Comparison of ENCODE assay signal across 9 mouse cellular contexts in genomic region chr19:56342006-56342405, GRCm38 (mm10). TPM values are rescaled to one million over a fixed set of nuclear protein-coding genes. Genes with fewer than 3 reads are reported as not detected.
DNase-seq lines count a peak whose midpoint lies in the region; ATAC-seq lines count a peak whose summit lies in the region.
"Had no signal": no experiment of that assay in that cellular context is flagged by ENCODE, and none has a peak within 500 bp of the region (broad histone marks: within the 10 kb centered on the region; RNA-seq: fewer than 3 reads in every experiment).

No protein-coding gene starts in this region.

- no peaks in the 10 kb centered on the region for H3K9me3 ChIP-seq in forebrain, embryonic 16.5 days (ENCODE audit: control insufficient read depth, low read length)
- no peaks in the 10 kb centered on the region for H3K9me3 ChIP-seq in forebrain, embryonic 10.5 days
- H3K9me3 ChIP-seq: limb, embryonic 15.5 days had no signal

- peaks cover 19% of the 10 kb centered on the region for H3K4me1 ChIP-seq in forebrain, embryonic 16.5 days (replicated peaks; ENCODE audit: control insufficient read depth, insufficient read depth, low read length)
- peaks cover 40% of the 10 kb centered on the region for H3K4me1 ChIP-seq in forebrain, embryonic 10.5 days

- no peaks in the 10 kb centered on the region for H3K27me3 ChIP-seq in forebrain, embryonic 16.5 days (replicated peaks; ENCODE audit: control insufficient read depth, insufficient read depth, low read length)
- H3K27me3 ChIP-seq in forebrain, embryonic 10.5 days (ENCODE audit: poor library complexity, severe bottlenecking): peaks cover 51% of the 10 kb centered on the region

- H3K4me3 ChIP-seq in forebrain, embryonic 16.5 days (replicated peaks; ENCODE audit: low read length): no peak overlapping the region
- no peak overlapping the region for H3K4me3 ChIP-seq in forebrain, embryonic 10.5 days
- H3K4me3 ChIP-seq: limb, embryonic 15.5 days had no signal

- ATAC-seq in forebrain, embryonic 16.5 days: 0 out of 2 replicates have a peak, but pooled peaks have one; percentile 13
- ATAC-seq in megakaryocyte progenitor cell, adult 5-6 weeks (replicated peaks; ENCODE audit: poor library complexity): no peak

- no peak overlapping the region for H3K9ac ChIP-seq in forebrain, embryonic 16.5 days (replicated peaks; ENCODE audit: low read depth, low read length)
- H3K9ac ChIP-seq: limb, embryonic 15.5 days had no signal

- intact Hi-C loops in heart, postnatal 25 days (cut with DNase I): no loop called here

- WGBS in forebrain, embryonic 16.5 days: 47% methylated on average over 8 of the region's 8 CpGs
- WGBS in forebrain, embryonic 10.5 days: 91% methylated on average over 8 of the region's 8 CpGs

- no peaks in the 10 kb centered on the region for H3K36me3 ChIP-seq in forebrain, embryonic 16.5 days (ENCODE audit: control insufficient read depth, insufficient read depth)
- no peaks in the 10 kb centered on the region for H3K36me3 ChIP-seq in forebrain, embryonic 10.5 days (replicated peaks)
- H3K36me3 ChIP-seq: limb, embryonic 15.5 days had no signal

- no peak for DNase-seq in forebrain, embryonic 10.5 days (ENCODE audit: extremely low spot score, low spot score)
- DNase-seq in right cerebral cortex, postnatal 4 days: peak; percentile 42
- no peak for DNase-seq in right cerebral cortex, postnatal 14 days
- peak; percentile 33 for DNase-seq in heart, postnatal 25 days (ENCODE audit: low spot score)
- no peak for DNase-seq in T-cell, adult 2 months (ENCODE audit: low spot score)
- DNase-seq in layer of hippocampus, postnatal 25 days (ENCODE audit: extremely low spot score in 1 of 2, low spot score in 1 of 2): no peak

- no peak overlapping the region for H3K27ac ChIP-seq in forebrain, embryonic 16.5 days (ENCODE audit: low read length)
- no peak overlapping the region for H3K27ac ChIP-seq in forebrain, embryonic 10.5 days
- H3K27ac ChIP-seq: limb, embryonic 15.5 days had no signal

- no peak overlapping the region for H3K4me2 ChIP-seq in forebrain, embryonic 16.5 days (ENCODE audit: low read length)
- H3K4me2 ChIP-seq: limb, embryonic 15.5 days had no signal

RNA-seq across cellular contexts. Expression of gene Nrap, which starts 47.8 kb away (rescaled TPM):
- 0.22 and 0.27 TPM in 2 replicates for polyA plus RNA-seq in forebrain, embryonic 16.5 days (2015; fragmentation: Nextera tagmentation; extraction: Ambion mirVana)
- 0.10 and 0.15 TPM in 2 replicates for polyA plus RNA-seq in forebrain, embryonic 10.5 days (2016; fragmentation: Nextera tagmentation; extraction: Ambion mirVana)
- total RNA-seq in heart, postnatal 25 days (2021): 100 to 1,000 TPM; 314 to 343 TPM
- total RNA-seq in megakaryocyte progenitor cell, adult 5-6 weeks (2015): 0.39 TPM in 1 of 2 replicates, not detected in the other
- total RNA-seq in megakaryocyte progenitor cell, adult 5-6 weeks (2017): 0.46 and 1.6 TPM in 2 replicates
- under 1 TPM; 0.07 to 0.09 TPM for total RNA-seq in layer of hippocampus, postnatal 25 days (2021)

RNA-seq across cellular contexts. Expression of gene Casp7, which starts 54.9 kb away (rescaled TPM):
- polyA plus RNA-seq in forebrain, embryonic 16.5 days (2015; fragmentation: Nextera tagmentation; extraction: Ambion mirVana): 15.1 and 17.2 TPM in 2 replicates
- polyA plus RNA-seq in forebrain, embryonic 10.5 days (2016; fragmentation: Nextera tagmentation; extraction: Ambion mirVana): 15.8 and 16.2 TPM in 2 replicates
- total RNA-seq in heart, postnatal 25 days (2021): 10 to 100 TPM; 12.6 to 15.6 TPM
- total RNA-seq in megakaryocyte progenitor cell, adult 5-6 weeks (2015): 65.7 and 71.0 TPM in 2 replicates
- 48.4 and 53.7 TPM in 2 replicates for total RNA-seq in megakaryocyte progenitor cell, adult 5-6 weeks (2017)
- total RNA-seq in layer of hippocampus, postnatal 25 days (2021): 1 to 10 TPM; 2.0 to 2.5 TPM

RNA-seq across cellular contexts. Expression of gene Habp2, which starts 55.1 kb away (rescaled TPM):
- 0.20 TPM in 1 of 2 replicates, not detected in the other for polyA plus RNA-seq in forebrain, embryonic 16.5 days (2015; fragmentation: Nextera tagmentation; extraction: Ambion mirVana)
- not detected in 2 replicates for polyA plus RNA-seq in forebrain, embryonic 10.5 days (2016; fragmentation: Nextera tagmentation; extraction: Ambion mirVana)
- total RNA-seq in heart, postnatal 25 days (2021): not detected
- not detected in 2 replicates for total RNA-seq in megakaryocyte progenitor cell, adult 5-6 weeks (2015)
- total RNA-seq in megakaryocyte progenitor cell, adult 5-6 weeks (2017): not detected in 2 replicates
- not detected for total RNA-seq in layer of hippocampus, postnatal 25 days (2021)

Comparison
In these comparisons a context has a peak if more than half of its experiments do, and no peak if none do; other contexts are left out.
1. DNase-seq: peak in right cerebral cortex, postnatal 4 days (single experiment) and heart, postnatal 25 days (single experiment); none in forebrain, embryonic 10.5 days (single experiment), right cerebral cortex, postnatal 14 days (single experiment), T-cell, adult 2 months (single experiment) and layer of hippocampus, postnatal 25 days (0 of 2).
2. RNA of gene Nrap, which starts 47.8 kb away (total RNA-seq): 314 to 343 TPM in heart, postnatal 25 days; 0.39 to 1.6 TPM in megakaryocyte progenitor cell, adult 5-6 weeks and 0.07 to 0.09 TPM in layer of hippocampus, postnatal 25 days; every median in the first group is over 100 times any median in the second.